Mouse (Mus musculus): ENCODE results near the gene Adgb. TPM values are rescaled to one million over a fixed set of nuclear protein-coding genes. Genes with fewer than 3 reads are reported as not detected.

Adgb gene
- total RNA-seq, 2 experiments from 2014 or later: not detected

- DNase-seq: no peak
Observed at GRCm38 (mm10) chr10:10350550-10350949, 121.6 kb downstream of the Adgb start.

- DNase-seq: no peak
Observed at GRCm38 (mm10) chr10:10343930-10344329, 128.2 kb downstream of the Adgb start.

GRCm38 (mm10) chr10:10325560-10325959 is 146.6 kb downstream of the Adgb start:
- DNase-seq: no peak

- DNase-seq: no peak
Observed at GRCm38 (mm10) chr10:10322961-10323360, 149.2 kb downstream of the Adgb start.

GRCm38 (mm10) chr10:10321119-10321781 is 150.9 kb downstream of the Adgb start:
- DNase-seq: peak; percentile 69

GRCm38 (mm10) chr10:10320364-10321083 is 151.6 kb downstream of the Adgb start:
- no peak for DNase-seq

- DNase-seq: no peak
Observed at GRCm38 (mm10) chr10:10318086-10318485, 154.0 kb downstream of the Adgb start.

GRCm38 (mm10) chr10:10315631-10316030 is 156.5 kb downstream of the Adgb start:
- DNase-seq: no peak

GRCm38 (mm10) chr10:10314521-10314920 is 157.6 kb downstream of the Adgb start:
- no peak for DNase-seq

GRCm38 (mm10) chr10:10309877-10310426 is 162.2 kb downstream of the Adgb start:
- no peak for DNase-seq

GRCm38 (mm10) chr10:10309056-10309455 is 163.1 kb downstream of the Adgb start:
- no peak for DNase-seq

GRCm38 (mm10) chr10:10307384-10307783 is 164.7 kb downstream of the Adgb start:
- no peak for DNase-seq

- DNase-seq: no peak
Observed at GRCm38 (mm10) chr10:10304370-10304769, 167.8 kb downstream of the Adgb start.

GRCm38 (mm10) chr10:10301692-10302091 is 170.4 kb downstream of the Adgb start:
- no peak for DNase-seq

GRCm38 (mm10) chr10:10300915-10301439 is 171.1 kb downstream of the Adgb start:
- DNase-seq: no peak

GRCm38 (mm10) chr10:10299987-10300386 is 172.1 kb downstream of the Adgb start:
- DNase-seq: no peak

- DNase-seq: no peak
Observed at GRCm38 (mm10) chr10:10287221-10287867, 184.8 kb downstream of the Adgb start.

Other genes with a start within 250 kb of the Adgb start
- 1 to 10 TPM in 1 of 2 experiments, under 1 TPM in 1; 0.74 to 2.3 TPM for gene Rab32, start 85.9 kb upstream of the Adgb start, total RNA-seq (2021)
- not detected for gene Gm10944, start 209.0 kb upstream of the Adgb start, total RNA-seq (2021)

All from gastrocnemius, postnatal 25 days (tissue).